Mouse (Mus musculus): ENCODE measurements around the gene Phf1. TPM values are rescaled to one million over a fixed set of nuclear protein-coding genes. Genes with fewer than 3 reads are reported as not detected.

Phf1 gene
- total and polyA plus RNA-seq, 2 experiments from 2014 or later = 30.8 to 45.7 TPM

DNA sequence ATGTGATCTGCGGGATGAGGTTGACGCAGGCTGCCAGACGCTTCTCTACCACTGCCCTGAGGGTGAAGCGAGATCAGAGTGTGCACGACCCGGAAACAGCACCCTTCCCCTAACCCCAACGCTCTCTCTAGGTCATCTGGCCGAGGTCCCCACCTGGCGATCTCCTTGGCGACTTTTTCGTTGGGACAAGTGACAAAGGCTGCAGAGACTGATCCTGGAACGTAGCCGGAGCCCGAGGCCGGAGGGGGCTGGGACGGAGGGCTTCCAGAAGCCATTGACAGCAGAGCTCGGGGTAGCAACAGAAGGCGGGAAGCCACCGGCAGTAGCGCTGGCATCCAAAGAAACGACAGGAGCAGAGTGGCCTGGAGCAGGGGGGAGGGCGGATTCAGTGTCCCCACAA lies 5.9 kb downstream of the Phf1 start:
- H3K27ac ChIP-seq = peak overlapping the region; percentile 89
- H3K4me3 ChIP-seq (ENCODE audit: low read length) = peak overlapping the region; percentile 65
- peaks cover 4% of the 10 kb centered on the region for H3K36me3 ChIP-seq (ENCODE audit: insufficient read depth, low read length)
- ATAC-seq = no peak
- H3K27me3 ChIP-seq (ENCODE audit: insufficient read depth, low read length) = no peaks in the 10 kb centered on the region
- peak overlapping the region; percentile 57 for H3K9ac ChIP-seq (replicated peaks; ENCODE audit: low read length)
- DNase-seq (ENCODE audit: low spot score) = no peak
- no peaks in the 10 kb centered on the region for H3K9me3 ChIP-seq (ENCODE audit: low read length)
- peak overlapping the region; percentile 97 for H3K4me2 ChIP-seq (ENCODE audit: low read depth, low read length)
- peaks cover 21% of the 10 kb centered on the region; the same call in 1 of the 2 replicates for H3K4me1 ChIP-seq (ENCODE audit: insufficient read depth, low read length)
- under 1% methylated on average over 22 of the region's 22 CpGs for WGBS
- no peak for TF ChIP-seq CTCF (IDR thresholded peaks at IDR 0.05; ENCODE audit: low read depth)

DNA sequence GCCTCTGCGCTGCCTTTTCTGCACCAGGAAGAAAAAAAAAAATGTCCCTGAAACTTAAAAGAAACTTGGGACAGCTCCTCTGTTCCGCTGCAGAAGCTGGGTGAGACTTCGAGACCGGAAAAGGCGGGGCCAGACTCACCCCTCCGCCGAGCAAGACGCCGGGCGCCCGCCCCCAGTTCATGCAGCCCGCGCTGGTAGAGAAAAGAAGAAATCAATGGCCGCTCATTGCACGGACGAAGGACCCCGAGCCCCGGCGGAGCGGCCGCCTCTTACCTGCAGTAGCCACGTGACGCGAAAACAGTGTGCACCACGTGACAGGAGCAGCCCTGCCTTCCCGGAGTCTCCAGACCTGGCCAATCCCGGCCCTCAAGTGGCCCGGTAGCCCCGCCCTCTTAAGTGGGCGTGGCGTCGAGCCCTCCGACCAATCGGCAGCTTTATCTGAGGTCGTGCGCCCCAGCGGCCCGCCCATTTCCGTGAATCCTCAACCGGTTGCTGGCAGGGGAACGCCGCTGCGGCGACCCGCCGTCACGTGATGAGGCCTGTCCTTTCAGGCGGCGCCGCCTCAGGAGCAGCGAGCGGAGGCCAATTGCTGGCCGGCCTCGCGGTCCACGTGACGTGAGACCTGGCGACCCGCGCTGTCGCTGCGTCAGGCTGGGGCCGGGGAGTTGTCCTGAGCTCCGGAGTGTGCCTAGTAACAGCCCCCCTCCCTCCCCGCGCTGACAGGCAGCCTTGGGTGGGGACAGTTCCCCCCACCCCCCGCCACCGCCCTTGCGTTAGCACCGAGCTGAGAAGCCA lies 6.5 kb downstream of the Phf1 start, which contains the start of gene Cuta:
Gene Cuta (minus strand): TSS at position 392 of the 795 bp plus-strand sequence.
- Histone ChIP-seq H3K27ac (peak within 1 kb of the TSS; percentile 89), H3K9me3 (ENCODE audit: low read length) (no peaks in the 10 kb centered on the region), H3K4me2 (ENCODE audit: low read depth, low read length) (peak within 1 kb of the TSS; percentile 97), H3K36me3 (ENCODE audit: insufficient read depth, low read length) (peaks cover 4% of the 10 kb centered on the region), H3K4me1 (ENCODE audit: insufficient read depth, low read length) (0 out of 2 replicates have a peak, but pooled peaks cover 20% of the 10 kb centered on the region), H3K27me3 (ENCODE audit: insufficient read depth, low read length) (no peaks in the 10 kb centered on the region), H3K4me3 (ENCODE audit: low read length) (peak within 1 kb of the TSS; percentile 65), H3K9ac (replicated peaks; ENCODE audit: low read length) (peak within 1 kb of the TSS; percentile 57)
- under 1% methylated on average over 70 of the region's 70 CpGs for WGBS
- DNase-seq (ENCODE audit: low spot score) (peak; percentile 100), ATAC-seq (peak; percentile 95)
- no peak for TF ChIP-seq CTCF (IDR thresholded peaks at IDR 0.05; ENCODE audit: low read depth)

DNA sequence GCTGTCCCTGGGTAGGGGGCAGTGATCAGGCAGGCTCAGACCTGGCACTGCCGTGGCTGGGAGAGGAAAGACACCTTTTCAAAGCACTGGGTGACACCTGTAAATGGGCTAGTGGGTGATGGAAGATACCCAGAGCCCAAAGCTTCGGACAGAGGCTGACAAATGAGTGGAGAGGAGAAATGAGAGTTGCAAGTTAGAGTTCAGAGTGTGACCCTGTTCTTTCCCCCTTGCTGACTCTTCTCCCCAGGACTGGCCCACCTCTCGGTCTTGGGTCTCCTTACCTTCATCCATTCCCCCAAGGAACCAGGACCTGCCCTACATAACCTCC lies 7.1 kb downstream of the Phf1 start:
- Histone ChIP-seq H3K9ac (replicated peaks; ENCODE audit: low read length) (peak overlapping the region; percentile 57), H3K4me2 (ENCODE audit: low read depth, low read length) (peak overlapping the region; percentile 97), H3K27me3 (ENCODE audit: insufficient read depth, low read length) (no peaks in the 10 kb centered on the region), H3K4me3 (ENCODE audit: low read length) (peak overlapping the region; percentile 65), H3K27ac (peak overlapping the region; percentile 89), H3K9me3 (ENCODE audit: low read length) (no peaks in the 10 kb centered on the region), H3K36me3 (ENCODE audit: insufficient read depth, low read length) (peaks cover 4% of the 10 kb centered on the region; the same call in 1 of the 2 replicates), H3K4me1 (ENCODE audit: insufficient read depth, low read length) (0 out of 2 replicates have a peak, but pooled peaks cover 20% of the 10 kb centered on the region)
- 4% methylated on average over 3 of the region's 3 CpGs for WGBS
- DNase-seq (ENCODE audit: low spot score) = no peak
- ATAC-seq = no peak
- 0 out of 2 replicates have a peak, but pooled peaks have one; percentile 37 for TF ChIP-seq CTCF (IDR thresholded peaks at IDR 0.05; ENCODE audit: low read depth)

- H3K27ac ChIP-seq = peak within 1 kb of the TSS; percentile 89
- H3K36me3 ChIP-seq (ENCODE audit: insufficient read depth, low read length) = peaks cover 4% of the 10 kb centered on the region; the same call in 1 of the 2 replicates
- DNase-seq (ENCODE audit: low spot score) = peak; percentile 75
- ATAC-seq = peak; percentile 1; the same call in 1 of the 2 replicates
- peak within 1 kb of the TSS; percentile 67 for H3K9ac ChIP-seq (replicated peaks; ENCODE audit: low read length)
- no peak for TF ChIP-seq CTCF (IDR thresholded peaks at IDR 0.05; ENCODE audit: low read depth)
- H3K4me1 ChIP-seq (ENCODE audit: insufficient read depth, low read length) = peaks cover 26% of the 10 kb centered on the region
- H3K9me3 ChIP-seq (ENCODE audit: low read length) = no peaks in the 10 kb centered on the region
- H3K4me2 ChIP-seq (ENCODE audit: low read depth, low read length) = peak within 1 kb of the TSS; percentile 97
- no peaks in the 10 kb centered on the region for H3K27me3 ChIP-seq (ENCODE audit: insufficient read depth, low read length)
- peak within 1 kb of the TSS; percentile 65 for H3K4me3 ChIP-seq (ENCODE audit: low read length)
- WGBS = under 1% methylated on average over 20 of the region's 24 CpGs
Observed at GRCm38 (mm10) chr17:26941031-26941789, 8.4 kb downstream of the Phf1 start, which contains the start of gene Syngap1. Syngap1 (plus strand) TSS chr17:26941253.

- peak overlapping the region; percentile 89 for H3K27ac ChIP-seq
- 5% methylated on average over 4 of the region's 4 CpGs for WGBS
- H3K4me3 ChIP-seq (ENCODE audit: low read length) = peak overlapping the region; percentile 50
- no peaks in the 10 kb centered on the region for H3K36me3 ChIP-seq (ENCODE audit: insufficient read depth, low read length)
- DNase-seq (ENCODE audit: low spot score) (peak; percentile 53), ATAC-seq (no peak)
- H3K9me3 ChIP-seq (ENCODE audit: low read length) = no peaks in the 10 kb centered on the region
- H3K27me3 ChIP-seq (ENCODE audit: insufficient read depth, low read length) = no peaks in the 10 kb centered on the region
- H3K9ac ChIP-seq (replicated peaks; ENCODE audit: low read length) = peak overlapping the region; percentile 67
- TF ChIP-seq CTCF (IDR thresholded peaks at IDR 0.05; ENCODE audit: low read depth) = no peak
- peaks cover 33% of the 10 kb centered on the region for H3K4me1 ChIP-seq (ENCODE audit: insufficient read depth, low read length)
- peak overlapping the region; percentile 97 for H3K4me2 ChIP-seq (ENCODE audit: low read depth, low read length)
Observed at GRCm38 (mm10) chr17:26941841-26942570, 9.2 kb downstream of the Phf1 start.

DNA sequence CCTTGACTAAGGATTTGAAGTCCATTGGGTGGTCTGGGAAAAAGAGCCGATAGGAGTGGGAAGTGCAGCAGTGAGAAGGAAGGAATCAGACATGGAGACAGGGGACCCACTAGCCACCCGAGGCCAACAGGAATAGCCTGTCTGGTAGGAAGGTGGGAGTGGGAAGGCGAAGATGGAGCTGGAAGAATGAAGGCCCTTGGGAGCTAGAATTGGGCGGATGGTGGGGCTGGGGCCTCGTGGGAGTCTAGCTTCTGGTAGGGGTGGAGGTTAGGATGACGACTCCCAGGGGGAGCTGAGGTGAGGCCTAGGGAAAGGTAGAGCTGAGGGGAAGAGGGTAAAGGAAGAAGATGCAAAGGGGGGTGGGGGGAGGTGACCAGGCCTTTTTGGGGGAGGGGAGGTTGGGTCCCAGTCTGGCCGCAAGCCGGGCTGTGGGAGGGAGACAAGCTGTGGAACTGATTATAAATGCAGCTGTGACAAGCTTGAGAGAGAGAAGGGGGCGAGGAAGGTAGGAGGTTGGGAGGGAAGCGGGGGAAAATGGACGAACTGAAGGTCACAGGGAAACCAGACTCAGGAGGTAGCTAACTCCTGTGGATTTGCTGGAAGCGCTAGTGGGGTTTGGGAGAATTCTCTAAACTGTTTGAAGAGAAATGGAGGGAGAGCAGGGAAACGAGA lies 13.1 kb downstream of the Phf1 start:
- Histone ChIP-seq H3K9ac (replicated peaks; ENCODE audit: low read length) (peak overlapping the region; percentile 59), H3K9me3 (ENCODE audit: low read length) (no peaks in the 10 kb centered on the region), H3K27me3 (ENCODE audit: insufficient read depth, low read length) (no peaks in the 10 kb centered on the region), H3K36me3 (ENCODE audit: insufficient read depth, low read length) (no peaks in the 10 kb centered on the region), H3K4me1 (ENCODE audit: insufficient read depth, low read length) (peaks cover 36% of the 10 kb centered on the region), H3K4me3 (ENCODE audit: low read length) (peak overlapping the region; percentile 37), H3K4me2 (ENCODE audit: low read depth, low read length) (peak overlapping the region; percentile 75), H3K27ac (peak overlapping the region; percentile 78)
- no peak for TF ChIP-seq CTCF (IDR thresholded peaks at IDR 0.05; ENCODE audit: low read depth)
- 17% methylated on average over 13 of the region's 13 CpGs for WGBS
- DNase-seq (ENCODE audit: low spot score) (no peak), ATAC-seq (no peak)

Data from hindbrain, postnatal 0 days (tissue).